Mouse (Mus musculus): ENCODE data around the gene 4930467E23Rik.
"Not testable (repeated sequence)": the region's sequence is repeated elsewhere in the genome, so short reads cannot be mapped to it uniquely, and the experiment has no call there.

4930467E23Rik gene

GRCm38 (mm10) chr8:19711171-19711860, 18.1 kb upstream of the 4930467E23Rik start:
- DNase-seq (ENCODE audit: extremely low spot score) = not testable (repeated sequence)

- not testable (repeated sequence) for DNase-seq (ENCODE audit: extremely low spot score)
Measured at GRCm38 (mm10) chr8:19712227-19712750, 17.1 kb upstream of the 4930467E23Rik start.

GRCm38 (mm10) chr8:19712816-19713215, 16.6 kb upstream of the 4930467E23Rik start:
- not testable (repeated sequence) for DNase-seq (ENCODE audit: extremely low spot score)

DNA sequence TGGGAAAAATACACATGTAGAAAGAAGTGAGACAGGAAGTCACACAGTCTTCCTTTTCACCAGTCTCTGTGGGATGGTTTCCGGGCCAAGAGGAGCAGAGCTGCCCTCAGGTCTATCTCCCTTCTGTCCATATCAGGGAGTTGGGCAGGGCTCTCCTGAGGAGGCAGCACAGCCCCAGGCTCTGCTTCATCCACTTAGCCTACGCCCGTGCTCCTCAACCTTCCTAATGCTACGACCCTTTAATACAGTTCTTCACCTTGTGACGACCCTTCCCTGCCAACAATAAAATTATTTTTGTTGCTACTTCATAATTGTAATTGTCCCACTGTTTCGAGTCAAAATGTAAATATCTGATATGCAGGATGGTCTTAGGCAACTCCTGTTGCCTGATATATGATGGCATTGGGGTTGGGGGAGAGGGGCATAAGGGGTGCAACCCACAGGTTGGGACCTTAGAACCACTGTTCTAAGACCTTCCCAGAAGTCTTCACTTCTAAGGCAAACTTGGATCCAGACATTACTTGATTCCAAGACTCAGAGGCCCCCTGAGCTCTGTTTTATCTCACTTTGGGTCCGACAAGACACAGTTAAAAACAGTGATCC, 16.0 kb upstream of the 4930467E23Rik start:
- not testable (repeated sequence) for DNase-seq (ENCODE audit: extremely low spot score)

DNA sequence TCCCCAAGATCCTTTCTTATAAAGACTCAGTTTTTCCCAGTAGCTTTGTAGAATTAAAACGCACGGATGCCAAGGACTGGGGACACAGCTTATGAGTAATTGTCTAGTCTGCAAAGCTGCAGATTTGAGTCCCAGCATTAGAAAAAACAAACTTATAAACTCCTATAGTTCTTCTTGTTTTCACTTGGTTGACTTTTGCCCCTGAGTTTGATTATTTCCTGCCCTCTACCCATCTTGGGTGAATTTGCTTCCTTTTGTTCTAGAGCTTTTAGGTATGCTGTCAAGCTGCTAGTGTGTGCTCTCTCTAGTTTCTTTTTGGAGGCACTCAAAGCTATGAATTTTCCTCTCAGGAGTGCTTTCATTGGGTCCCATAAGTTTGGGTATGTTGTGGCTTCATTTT, 14.9 kb upstream of the 4930467E23Rik start:
- DNase-seq (ENCODE audit: extremely low spot score) = not testable (repeated sequence)

- DNase-seq (ENCODE audit: extremely low spot score) = not testable (repeated sequence)
Measured at GRCm38 (mm10) chr8:19715266-19715665, 14.1 kb upstream of the 4930467E23Rik start.

GRCm38 (mm10) chr8:19717851-19718250, 11.5 kb upstream of the 4930467E23Rik start:
- not testable (repeated sequence) for DNase-seq (ENCODE audit: extremely low spot score)

GRCm38 (mm10) chr8:19719513-19719912, 9.9 kb upstream of the 4930467E23Rik start:
- DNase-seq (ENCODE audit: extremely low spot score) = not testable (repeated sequence)

DNA sequence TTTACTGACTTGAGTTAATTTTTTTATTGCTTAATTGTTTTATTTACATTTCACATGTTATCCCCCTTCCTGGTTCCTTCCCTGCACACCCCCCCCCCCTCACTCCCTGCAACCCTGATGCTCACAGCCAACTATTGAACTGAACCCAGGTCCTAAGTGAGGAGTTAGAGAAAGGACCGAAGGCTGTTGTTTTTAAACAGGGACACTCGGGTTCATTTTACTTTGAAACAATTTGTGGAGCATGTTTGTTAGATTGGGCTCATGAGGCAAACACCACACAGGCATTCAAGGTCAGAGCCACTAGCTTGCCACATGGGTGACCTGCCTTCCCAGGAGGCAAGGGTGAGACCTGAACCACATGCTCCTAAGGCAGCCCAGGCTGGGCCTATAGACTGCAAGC, 4.5 kb upstream of the 4930467E23Rik start:
- not testable (repeated sequence) for DNase-seq (ENCODE audit: extremely low spot score)

DNA sequence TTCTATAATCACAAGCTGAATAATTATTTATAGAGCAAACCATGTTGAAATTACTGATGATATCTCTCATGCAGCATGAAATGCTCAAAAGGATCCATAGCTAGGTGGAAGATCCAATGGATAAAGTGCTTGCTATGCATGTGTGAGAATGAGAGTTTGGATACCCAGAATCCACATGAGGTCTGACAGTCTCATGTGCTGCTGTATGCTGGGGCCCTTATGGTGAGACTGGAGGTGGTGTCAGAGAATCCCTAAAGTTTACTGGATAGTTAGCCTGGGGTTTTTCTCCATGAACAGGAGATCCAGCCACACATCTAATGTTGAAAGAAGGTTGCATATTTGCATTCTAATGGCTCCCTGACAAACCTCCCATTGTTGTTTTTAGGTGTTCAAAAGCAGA, 22.4 kb downstream of the 4930467E23Rik start:
- not testable (repeated sequence) for DNase-seq (ENCODE audit: extremely low spot score)

GRCm38 (mm10) chr8:19754178-19754577, 24.8 kb downstream of the 4930467E23Rik start:
- not testable (repeated sequence) for DNase-seq (ENCODE audit: extremely low spot score)

- not testable (repeated sequence) for DNase-seq (ENCODE audit: extremely low spot score)
Measured at GRCm38 (mm10) chr8:19754961-19755360, 25.6 kb downstream of the 4930467E23Rik start.

DNA sequence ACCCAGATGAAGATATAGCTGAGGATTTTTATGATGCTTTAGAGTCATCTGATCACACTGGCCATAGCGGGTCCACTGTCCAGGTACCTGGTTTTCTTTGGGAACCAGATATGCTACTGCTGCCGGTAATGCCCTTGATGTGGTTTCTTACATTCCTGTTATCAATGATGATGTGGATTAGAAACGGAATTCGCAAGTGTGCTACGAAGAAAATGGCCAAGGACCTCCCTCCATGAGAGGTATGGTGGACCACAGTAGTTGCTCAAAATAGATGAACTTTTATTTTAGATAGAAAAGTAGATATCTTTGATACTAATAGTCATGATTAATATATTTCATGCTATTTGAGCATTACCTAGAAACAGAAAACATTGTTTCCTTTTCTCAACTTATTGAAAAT, 32.3 kb downstream of the 4930467E23Rik start:
- not testable (repeated sequence) for DNase-seq (ENCODE audit: extremely low spot score)

DNA sequence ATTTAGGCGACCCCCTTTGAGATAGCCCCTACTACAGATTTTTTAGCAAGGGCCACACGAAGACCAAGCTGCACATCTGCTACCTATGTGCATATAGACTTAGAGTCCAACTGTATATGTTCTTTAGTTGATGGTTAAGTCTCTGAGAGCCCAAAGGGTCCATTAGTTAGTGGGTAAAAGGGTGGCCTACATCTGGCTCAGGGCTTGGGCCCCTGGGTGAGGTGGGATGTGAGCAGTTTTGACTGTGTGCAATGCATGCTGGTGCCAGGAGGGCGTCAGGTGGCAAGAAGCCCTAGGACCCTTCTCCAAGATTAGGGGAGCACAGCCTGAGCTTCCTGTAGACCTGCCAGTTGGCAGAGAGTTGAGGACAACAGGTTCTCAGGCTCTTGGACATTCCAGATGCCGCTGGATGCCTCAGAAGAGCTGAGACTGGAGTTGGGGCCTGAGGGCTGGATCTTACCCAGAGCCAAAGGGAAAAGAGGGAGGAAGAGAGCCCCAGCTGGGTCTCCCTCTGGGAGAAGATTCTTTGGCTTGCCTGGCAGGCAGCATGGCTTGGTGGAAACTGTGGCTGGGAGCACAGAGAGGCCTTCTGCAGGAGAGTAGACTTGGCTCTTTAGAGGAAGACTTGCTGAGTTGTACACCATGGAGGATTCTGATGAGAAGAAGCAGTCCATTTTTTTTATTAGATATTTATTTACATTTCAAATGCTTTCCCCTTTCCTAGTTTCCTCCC, 33.6 kb downstream of the 4930467E23Rik start:
- DNase-seq (ENCODE audit: extremely low spot score) = not testable (repeated sequence)

- DNase-seq (ENCODE audit: extremely low spot score) = not testable (repeated sequence)
Measured at GRCm38 (mm10) chr8:19765531-19765930, 36.2 kb downstream of the 4930467E23Rik start.

GRCm38 (mm10) chr8:19773461-19773860, 44.1 kb downstream of the 4930467E23Rik start:
- DNase-seq (ENCODE audit: extremely low spot score) = not testable (repeated sequence)

- DNase-seq (ENCODE audit: extremely low spot score) = not testable (repeated sequence)
Measured at GRCm38 (mm10) chr8:19776311-19776710, 46.9 kb downstream of the 4930467E23Rik start.

DNA sequence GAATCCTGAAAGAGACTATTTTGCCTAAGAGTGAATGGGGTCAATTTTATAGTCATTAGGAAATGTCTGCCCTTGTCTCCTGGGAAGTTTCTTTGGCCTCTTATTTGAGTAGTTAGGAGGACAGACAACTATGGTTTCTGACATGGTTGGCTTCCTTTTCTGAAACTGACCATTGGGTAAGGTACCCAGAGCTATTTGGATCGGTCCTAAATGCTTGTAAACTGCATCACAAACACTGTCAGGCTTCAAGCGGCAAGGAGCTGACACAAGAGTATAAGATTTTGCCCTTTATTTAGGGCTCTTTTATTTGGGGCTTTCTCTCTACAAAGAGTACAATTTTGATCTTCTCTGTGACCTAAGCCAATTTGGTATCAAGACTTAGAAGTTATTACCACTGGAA, 48.1 kb downstream of the 4930467E23Rik start:
- DNase-seq (ENCODE audit: extremely low spot score) = not testable (repeated sequence)

GRCm38 (mm10) chr8:19778126-19778525, 48.8 kb downstream of the 4930467E23Rik start:
- not testable (repeated sequence) for DNase-seq (ENCODE audit: extremely low spot score)

- not testable (repeated sequence) for DNase-seq (ENCODE audit: extremely low spot score)
Measured at GRCm38 (mm10) chr8:19778891-19779290, 49.5 kb downstream of the 4930467E23Rik start.

- DNase-seq (ENCODE audit: extremely low spot score) = not testable (repeated sequence)
Measured at GRCm38 (mm10) chr8:19780212-19780611, 50.8 kb downstream of the 4930467E23Rik start.

DNA sequence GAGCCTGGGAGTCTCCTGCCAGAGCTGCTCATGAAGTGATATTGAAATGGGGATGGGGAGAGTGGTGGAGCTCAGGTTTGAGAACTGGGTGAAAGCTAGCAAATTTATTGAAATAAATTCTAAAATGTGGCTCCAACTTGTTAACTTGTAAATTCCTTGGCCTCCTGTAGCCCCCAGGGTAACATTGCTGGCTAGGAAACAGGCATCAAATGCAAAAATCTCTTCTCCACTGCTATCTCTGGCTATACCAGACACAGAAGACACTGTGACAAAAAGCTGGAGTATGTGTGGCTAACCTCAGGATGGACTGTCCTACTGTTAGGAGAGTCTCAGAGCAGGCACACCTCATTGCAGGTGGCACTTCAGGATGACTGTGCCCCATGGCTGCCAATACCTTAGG, 51.3 kb downstream of the 4930467E23Rik start:
- not testable (repeated sequence) for DNase-seq (ENCODE audit: extremely low spot score)

All from embryo, embryonic 9.5 days (tissue).